Mouse (Mus musculus) layer of hippocampus, postnatal 10 days (tissue): ENCODE data around the gene Lrrc23. TPM values are rescaled to one million over a fixed set of nuclear protein-coding genes. Genes with fewer than 3 reads are reported as not detected.
A peak's percentile ranks its signal among the peaks of the same experiment; 100 is the strongest.

ENCODE experiments used
- DNase-seq, 2 experiments: peaks; one replicate each; pipeline ENCODE4 v3.0.0; 2021; ENCODE audit warnings: low spot score in 2 of 2
- total RNA-seq, 2 experiments: library from RNA; stranded (reverse); gene quantifications; 2 replicates each; pipeline ENCODE4 v1.2.3; 2021

Lrrc23 gene
- total RNA-seq, 2 experiments from 2014 or later, result 1.8 to 3.6 TPM

DNA sequence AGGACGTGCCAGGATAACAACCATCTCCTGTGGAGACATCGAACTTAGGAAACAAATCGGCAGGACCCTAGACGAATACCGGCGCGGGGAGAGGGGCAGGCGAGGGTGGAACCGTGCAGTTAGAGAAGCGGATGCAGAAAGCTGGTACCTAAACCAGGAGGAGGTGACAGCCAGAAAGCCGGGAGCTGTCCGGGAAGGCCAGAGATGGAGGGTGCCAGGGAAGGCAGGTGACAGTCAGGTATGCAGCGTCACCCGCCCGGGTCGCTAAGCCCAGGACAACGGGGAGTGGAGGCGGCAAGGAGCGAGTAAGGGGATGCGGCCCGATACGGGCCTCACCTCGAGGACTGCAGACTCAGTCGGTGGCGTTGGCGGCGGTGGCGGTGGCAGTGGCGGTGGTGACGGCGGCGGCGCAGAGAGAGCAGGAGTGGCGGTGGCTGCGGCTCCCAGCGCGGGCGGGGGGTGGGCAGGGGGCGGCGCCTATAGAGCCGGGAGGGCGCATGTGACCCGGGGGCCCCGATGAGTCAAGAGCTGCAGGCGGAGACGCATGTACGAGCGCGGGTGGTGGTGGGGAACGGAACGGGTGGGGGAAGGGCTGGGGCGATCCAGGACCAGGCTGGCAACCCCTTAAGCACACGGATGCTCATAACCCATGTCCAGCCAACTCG, 10.3 kb downstream of the Lrrc23 start, which contains the start of gene Eno2:
Gene Eno2 (minus strand): TSS at position 573 of the 665 bp plus-strand sequence.
- peak; percentile 66 to 77 for DNase-seq

DNA sequence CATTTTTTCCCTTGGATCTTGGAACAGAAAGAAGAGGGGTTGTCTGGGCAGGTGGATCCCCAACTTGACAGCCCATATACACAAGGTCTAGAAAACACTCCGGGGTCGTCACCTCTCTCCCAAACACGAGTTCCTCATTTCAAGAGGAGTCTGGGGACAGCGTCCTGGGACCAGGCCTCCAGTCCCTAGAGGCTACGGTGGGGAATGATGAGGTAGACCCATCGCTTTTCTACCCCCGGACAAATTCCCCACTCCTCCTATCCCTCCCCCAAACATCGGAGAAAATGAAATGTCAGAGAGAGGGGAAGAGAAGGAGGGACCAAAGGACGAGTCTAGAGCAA, 10.9 kb downstream of the Lrrc23 start:
- DNase-seq, result no peak

GRCm38 (mm10) chr6:124767920-124768703, 11.4 kb downstream of the Lrrc23 start:
- DNase-seq, result peak; percentile 56 to 66

- no peak for DNase-seq
These were observed 12.0 kb downstream of the Lrrc23 start for GRCm38 (mm10) chr6:124767536-124767919.

GRCm38 (mm10) chr6:124765951-124766350, 13.6 kb downstream of the Lrrc23 start:
- no peak for DNase-seq

DNA sequence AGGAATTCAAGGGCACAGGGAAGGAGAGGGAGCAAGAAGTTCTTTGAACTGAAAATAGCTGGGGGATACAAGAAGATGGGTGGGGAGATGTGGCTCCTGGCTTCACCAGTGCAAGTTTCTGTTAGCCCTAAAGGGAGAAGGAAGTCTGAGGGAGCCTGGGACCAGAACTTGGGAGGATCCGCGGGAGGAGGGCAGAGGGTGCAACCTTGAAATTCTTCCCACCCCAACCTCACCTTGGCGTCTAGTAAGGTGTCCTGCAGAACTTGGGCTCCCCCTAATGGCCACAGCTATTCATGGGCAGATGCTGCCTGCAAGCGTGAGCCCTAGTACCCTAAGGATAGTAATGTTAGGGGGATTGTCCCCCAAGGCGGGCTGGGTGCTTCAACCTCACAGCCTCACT, 20.3 kb downstream of the Lrrc23 start:
- peak; percentile 83 to 85 for DNase-seq

- no peak for DNase-seq
These were observed 20.7 kb downstream of the Lrrc23 start for GRCm38 (mm10) chr6:124758849-124759232.

- peak; percentile 64 to 76 for DNase-seq
These were observed 21.3 kb downstream of the Lrrc23 start for GRCm38 (mm10) chr6:124757909-124758848.

DNA sequence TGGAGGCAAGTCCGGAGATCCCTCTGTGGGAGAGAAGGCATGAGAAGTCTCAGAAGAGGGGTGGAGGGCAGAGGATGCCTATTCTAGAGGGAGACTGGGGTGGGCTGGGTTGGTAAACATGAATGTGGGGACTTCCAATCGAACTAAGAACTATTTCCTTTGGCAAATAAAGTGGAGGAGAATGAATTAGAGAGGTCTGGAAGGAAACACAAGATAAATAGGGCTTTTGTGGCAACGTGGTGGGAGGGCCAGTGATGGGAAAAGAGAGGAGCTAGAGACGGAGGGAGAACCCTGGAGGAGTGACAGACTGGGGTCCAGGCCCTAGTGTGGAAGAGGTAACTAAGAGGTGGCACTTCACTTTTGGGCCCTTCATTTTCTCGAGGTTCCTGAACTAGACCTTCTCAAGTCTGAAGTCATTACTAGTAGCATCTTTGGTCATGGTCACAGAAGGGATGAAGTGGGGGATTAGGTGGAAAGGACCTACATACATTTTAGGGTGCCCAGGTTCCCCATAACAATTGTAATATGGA, 22.1 kb downstream of the Lrrc23 start:
- no peak for DNase-seq

DNA sequence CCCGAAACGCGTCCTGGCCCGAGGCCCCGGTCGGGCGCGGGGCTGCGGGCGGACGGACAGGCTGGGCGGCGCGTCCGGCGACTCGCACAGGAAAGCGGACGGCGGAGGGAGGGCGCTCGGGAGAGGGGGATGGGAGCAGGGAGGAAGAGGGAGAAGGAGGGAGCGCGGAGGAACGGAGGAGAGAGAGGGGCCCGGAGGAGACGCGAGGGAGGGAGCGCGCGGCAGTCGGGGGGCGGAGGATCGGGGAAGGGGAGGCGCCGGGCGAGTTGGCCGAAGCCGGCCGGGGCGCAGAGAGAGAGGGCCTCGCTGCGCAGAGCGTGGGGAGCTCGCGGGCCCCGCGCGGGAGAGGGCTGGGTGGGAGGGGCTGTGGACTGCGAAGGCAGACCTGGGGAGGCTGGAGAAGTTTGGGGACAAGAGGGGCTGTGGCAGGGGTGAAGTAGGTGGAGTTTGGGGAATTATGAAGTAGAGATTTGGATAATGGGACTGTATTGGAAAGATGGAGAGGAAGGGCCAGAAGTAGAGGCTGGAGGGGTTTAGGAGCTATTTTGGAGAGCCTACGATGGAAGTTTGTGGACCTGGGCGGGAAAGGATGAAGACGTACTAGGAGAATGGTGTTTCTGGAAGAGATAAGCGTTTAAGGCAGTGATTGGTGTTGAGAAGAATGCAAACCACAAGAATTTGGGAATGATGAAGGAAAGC, 22.7 kb downstream of the Lrrc23 start:
- peak; percentile 82 to 87 for DNase-seq

DNA sequence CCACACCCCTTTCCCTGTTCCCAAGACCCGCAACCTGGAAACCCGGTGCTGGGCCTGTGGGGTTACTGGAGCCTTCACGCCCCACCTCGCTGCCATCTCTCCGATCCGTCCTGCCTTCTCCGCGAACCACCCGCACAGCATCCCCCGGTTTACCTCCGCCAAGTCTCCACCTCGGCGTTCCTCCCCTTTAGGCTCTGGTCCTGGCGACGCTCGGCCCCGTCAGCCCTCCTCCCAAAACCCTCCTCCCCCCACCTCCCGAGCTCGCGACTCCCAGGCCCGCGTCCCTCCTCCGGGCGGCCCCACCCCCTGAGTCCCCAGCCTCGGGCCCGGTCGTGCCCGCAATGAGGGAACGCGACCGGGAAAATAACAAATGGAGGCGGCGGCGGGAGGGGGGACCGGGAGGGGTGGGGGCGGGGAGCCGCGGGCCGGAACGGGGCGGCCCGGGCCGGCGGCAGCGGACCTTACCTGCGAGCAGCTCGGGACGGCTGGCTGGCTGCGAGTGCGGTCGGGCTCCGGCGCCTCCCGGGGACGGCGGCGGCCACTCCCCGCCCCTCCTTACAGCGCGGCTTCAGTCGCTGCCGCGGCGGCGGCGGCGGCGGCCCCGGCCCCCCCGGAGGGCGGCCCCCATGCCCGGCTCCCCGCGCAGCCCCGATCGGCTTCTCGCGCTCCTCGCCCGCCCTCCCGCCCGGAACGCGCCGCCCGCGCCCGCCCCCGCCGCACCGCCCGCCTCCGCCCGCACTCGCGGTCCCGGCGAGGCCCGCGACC, 23.5 kb downstream of the Lrrc23 start, which contains the start of the genes Gm45234 and Atn1:
Gene Gm45234 (minus strand): TSS at position 191 of the 765 bp plus-strand sequence.
Gene Atn1 (minus strand): TSS at position 694 of the 765 bp plus-strand sequence.
- DNase-seq, result peak; percentile 57 to 72

GRCm38 (mm10) chr6:124755306-124755705, 24.2 kb downstream of the Lrrc23 start:
- DNase-seq, result no peak

DNA sequence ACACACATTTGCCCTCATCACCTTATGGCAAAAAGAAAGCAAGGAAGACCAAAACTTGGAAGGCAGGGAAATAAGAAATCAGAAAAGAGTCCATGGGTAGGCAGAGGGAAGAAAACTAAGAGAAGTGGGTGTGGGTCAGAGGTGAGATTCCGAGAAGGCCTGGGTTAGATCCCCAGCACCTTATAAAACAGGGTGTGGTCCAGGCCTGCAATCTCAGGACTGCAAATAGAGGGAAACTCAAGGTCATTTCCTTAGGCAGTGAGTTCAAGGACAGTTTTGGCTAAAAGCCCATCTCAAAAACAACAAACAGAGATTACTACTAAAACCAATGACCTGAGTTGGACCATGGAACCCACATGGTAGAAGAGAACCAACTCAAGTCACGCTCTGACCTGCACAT, 25.7 kb downstream of the Lrrc23 start:
- no peak for DNase-seq

DNA sequence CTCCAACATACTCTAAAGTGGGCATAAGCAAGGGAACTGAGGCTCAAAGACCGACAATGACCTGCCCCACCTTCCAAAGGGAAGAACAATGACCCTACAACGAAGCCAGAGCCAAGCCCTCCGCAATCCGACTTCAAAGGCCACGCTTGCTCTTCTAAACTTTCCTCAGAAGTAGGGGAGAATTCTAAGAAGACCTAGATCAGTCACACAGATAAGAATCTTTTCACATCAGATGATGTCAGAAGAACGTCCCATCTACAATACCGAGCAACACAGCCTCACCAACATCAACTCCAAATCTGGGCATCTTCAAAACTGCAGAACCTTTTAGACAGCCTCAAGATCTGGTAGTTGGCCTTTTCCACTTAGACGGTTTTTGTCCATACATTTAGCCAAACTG, 29.1 kb downstream of the Lrrc23 start:
- no peak for DNase-seq

- peak in 1 of 2 experiments; percentile 32 for DNase-seq
These were observed 32.6 kb downstream of the Lrrc23 start for GRCm38 (mm10) chr6:124746654-124747632.

DNA sequence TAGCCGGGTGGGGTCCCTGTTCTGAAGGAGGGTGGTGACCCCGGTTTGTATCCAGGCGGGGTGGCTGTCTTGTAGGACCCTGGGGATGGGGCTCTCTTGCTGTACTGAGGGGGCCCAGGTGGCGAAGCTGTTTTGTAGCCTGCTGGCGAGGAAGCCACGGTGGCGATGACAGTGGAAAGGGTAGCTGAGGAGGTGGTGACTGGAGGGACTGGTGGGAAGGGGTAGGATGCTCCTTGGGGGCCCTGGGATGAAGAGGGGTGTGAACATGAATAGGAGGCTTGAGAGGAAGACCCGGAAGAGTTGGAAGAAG, 33.3 kb downstream of the Lrrc23 start:
- no peak for DNase-seq

DNA sequence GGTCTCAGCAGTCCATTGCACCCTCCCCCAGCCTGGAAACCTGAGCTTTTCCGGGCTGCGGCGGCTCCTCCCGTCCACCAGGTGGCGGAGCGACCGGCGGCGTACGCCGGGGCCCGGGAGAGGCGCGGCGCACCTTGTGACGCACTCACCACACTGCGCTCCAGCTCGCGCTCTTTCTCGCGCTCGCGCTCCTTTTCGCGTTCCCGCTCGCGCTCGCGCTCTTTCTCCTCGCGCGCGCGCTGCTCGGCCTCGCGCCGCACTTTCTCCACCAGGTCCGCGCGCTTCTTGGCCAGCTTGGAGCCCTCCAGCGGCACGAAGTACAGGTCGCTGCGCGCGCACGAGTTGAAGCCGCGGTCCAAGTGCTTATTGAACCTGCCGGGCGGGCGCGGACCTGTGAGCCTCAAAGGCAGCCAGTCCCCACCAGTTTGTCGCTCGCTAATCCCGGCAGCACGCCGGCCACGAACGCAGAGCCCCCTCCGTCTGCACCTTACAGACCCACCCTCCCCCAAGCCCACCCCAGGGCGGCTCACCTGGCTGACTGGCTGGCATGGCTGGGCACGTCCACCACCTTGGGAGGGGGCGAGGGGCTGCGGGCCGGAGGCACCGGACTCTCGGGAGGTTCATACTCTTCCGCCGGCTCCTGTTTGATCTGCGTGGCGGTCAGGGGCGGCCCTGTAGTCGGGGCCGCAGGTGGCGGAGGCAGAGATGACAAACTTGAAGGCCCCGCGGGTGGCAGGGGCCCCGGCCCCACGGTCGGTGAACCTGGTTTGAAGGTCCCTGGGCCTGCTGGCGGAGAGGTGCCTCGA, 33.8 kb downstream of the Lrrc23 start:
- peak; percentile 94 to 96 for DNase-seq
